Mouse (Mus musculus) erythroblast, embryonic 14.5 days (primary cell): ENCODE results near the gene Carmil2. TPM values are rescaled to one million over a fixed set of nuclear protein-coding genes. Genes with fewer than 3 reads are reported as not detected.

Experiments used
- H3K27me3 ChIP-seq: 2 replicates; pipeline ENCODE4 v1.6.1; 2012; ENCODE audit warnings: inconsistent platforms; ENCODE audit not compliant: control insufficient read depth
- H3K36me3 ChIP-seq: 2 replicates; pipeline ENCODE4 v1.6.1; 2012; ENCODE audit warnings: mild to moderate bottlenecking, inconsistent platforms; ENCODE audit not compliant: control insufficient read depth
- H3K4me1 ChIP-seq: 2 replicates; pipeline ENCODE4 v1.6.1; 2012; ENCODE audit warnings: inconsistent platforms; ENCODE audit not compliant: control insufficient read depth
- H3K4me3 ChIP-seq: replicated peaks from 2 replicates; pipeline ENCODE3; 2012; ENCODE audit warnings: moderate library complexity, mild to moderate bottlenecking, inconsistent platforms
- H3K9me3 ChIP-seq: 2 replicates; pipeline ENCODE4 v1.6.1; 2012; ENCODE audit warnings: low read length, inconsistent platforms, mixed read lengths; ENCODE audit not compliant: control insufficient read depth
- GATA1 ChIP-seq: IDR thresholded peaks from 2 replicates; pipeline ENCODE4 v1.6.1; 2012; ENCODE audit warnings: low read length, inconsistent platforms, mixed read lengths
- TAL1 ChIP-seq: IDR thresholded peaks from 3 replicates; pipeline ENCODE4 v1.6.1; 2012; ENCODE audit warnings: low read length, inconsistent platforms, mixed read lengths
- polyA plus RNA-seq: library from polyadenylated mRNA; stranded (reverse); fragments of >175 nt; gene quantifications from 2 replicates; pipeline ENCODE4 v1.2.3, GENCODE M21; 2012

The Carmil2 gene
- polyA plus RNA-seq, 1 experiment, result 4.2 TPM

DNA sequence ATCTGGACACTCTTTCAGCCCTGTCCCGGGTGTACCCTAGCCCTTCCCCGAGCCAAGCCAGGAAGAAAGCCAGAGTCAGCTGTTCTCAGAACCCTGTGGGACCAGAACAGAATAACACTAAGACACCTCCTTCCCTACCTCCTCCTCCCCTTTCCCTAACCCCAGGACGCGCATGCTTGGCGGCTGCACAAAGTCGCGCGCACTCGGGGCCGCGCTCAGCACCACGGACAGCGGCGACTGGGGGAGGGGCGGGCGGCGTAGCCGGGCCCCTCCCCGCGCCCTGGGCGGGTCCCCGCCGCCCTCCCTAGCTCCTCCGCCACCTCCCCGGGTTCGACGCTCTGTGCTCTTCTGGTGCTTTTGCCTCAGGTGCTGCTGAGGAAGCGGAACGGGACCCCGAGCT is 7.6 kb downstream of the Carmil2 start:
- H3K4me3 ChIP-seq, result peak overlapping the region; percentile 33
- no peaks in the 10 kb centered on the region for H3K9me3 ChIP-seq
- peaks cover 37% of the 10 kb centered on the region for H3K4me1 ChIP-seq
- peaks cover 40% of the 10 kb centered on the region for H3K36me3 ChIP-seq
- peaks cover 17% of the 10 kb centered on the region for H3K27me3 ChIP-seq
- TF ChIP-seq TAL1 (no peak), GATA1 (no peak)

DNA sequence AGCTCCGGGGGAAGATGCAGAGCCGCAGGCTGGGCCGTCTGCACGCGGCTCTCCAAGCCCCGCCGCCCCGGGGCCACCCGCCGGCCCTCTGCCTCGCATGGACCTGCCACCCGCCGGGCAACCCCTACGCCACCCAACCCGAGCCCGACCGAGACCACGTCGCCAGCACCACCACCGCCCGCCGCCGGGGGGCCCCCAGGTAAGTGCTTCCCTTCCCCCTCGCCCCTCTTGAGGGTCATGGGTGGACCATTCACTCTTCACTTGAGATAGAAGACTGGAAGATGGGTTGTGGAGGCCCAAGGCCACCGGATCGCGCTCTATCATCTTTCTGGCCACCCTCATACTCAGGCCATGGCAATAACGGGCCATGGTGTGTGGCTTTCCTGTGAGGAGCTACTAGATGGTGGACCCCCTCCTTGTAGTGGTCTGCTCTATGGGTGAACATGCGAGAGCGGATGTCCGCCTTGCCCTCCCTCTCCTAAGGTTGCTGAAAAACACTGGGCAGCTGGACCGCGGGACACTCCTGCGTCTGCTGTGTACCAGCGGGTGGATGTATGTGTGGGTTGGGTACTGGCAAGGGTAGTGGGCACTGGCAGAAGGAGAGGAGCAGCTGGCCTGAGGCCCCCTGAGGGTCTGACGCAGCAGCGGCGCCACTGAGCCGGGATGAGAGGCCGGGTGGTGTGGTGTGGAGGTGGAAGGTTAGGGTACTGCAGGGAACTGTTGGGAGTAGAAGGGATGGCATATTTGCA is 8.2 kb downstream of the Carmil2 start:
- peak overlapping the region; percentile 33 for H3K4me3 ChIP-seq
- peaks cover 43% of the 10 kb centered on the region for H3K36me3 ChIP-seq
- no peak for TF ChIP-seq GATA1
- no peak for TF ChIP-seq TAL1
- peaks cover 37% of the 10 kb centered on the region for H3K4me1 ChIP-seq
- no peaks in the 10 kb centered on the region for H3K9me3 ChIP-seq
- peaks cover 16% of the 10 kb centered on the region for H3K27me3 ChIP-seq

DNA sequence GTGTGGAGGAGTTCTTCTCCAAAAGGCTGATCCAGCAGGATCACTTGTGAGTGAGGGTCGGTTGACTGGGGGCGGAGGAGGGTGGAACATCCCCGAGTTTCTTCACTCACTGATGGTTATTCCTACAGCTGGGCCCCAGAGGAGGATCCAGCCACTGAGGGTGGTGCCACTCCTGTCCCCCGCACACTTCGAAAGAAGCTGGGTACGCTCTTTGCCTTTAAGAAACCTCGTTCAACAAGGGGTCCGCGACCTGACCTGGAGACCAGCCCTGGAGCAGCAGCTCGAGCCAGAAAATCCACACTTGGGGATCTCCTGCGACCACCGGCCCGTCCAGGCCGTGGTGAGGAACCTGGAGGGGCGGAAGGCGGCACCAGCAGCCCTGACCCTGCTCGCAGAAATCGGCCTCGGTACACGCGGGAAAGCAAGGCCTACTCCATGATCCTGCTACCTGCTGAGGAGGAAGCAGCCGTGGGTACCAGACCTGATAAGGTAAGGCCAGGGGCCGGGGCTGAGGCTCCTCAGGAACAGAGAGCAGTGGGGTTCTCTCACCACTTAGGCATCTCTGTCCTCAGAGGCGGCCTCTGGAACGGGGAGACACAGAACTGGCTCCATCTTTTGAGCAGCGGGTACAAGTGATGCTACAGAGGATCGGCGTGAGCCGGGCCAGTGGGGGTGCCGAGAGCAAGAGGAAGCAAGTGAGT is 9.2 kb downstream of the Carmil2 start:
- Histone ChIP-seq H3K4me1 (peaks cover 47% of the 10 kb centered on the region), H3K36me3 (peaks cover 50% of the 10 kb centered on the region), H3K4me3 (no peak overlapping the region), H3K27me3 (peaks cover 12% of the 10 kb centered on the region), H3K9me3 (no peaks in the 10 kb centered on the region)
- TF ChIP-seq GATA1 (no peak), TAL1 (no peak)

DNA sequence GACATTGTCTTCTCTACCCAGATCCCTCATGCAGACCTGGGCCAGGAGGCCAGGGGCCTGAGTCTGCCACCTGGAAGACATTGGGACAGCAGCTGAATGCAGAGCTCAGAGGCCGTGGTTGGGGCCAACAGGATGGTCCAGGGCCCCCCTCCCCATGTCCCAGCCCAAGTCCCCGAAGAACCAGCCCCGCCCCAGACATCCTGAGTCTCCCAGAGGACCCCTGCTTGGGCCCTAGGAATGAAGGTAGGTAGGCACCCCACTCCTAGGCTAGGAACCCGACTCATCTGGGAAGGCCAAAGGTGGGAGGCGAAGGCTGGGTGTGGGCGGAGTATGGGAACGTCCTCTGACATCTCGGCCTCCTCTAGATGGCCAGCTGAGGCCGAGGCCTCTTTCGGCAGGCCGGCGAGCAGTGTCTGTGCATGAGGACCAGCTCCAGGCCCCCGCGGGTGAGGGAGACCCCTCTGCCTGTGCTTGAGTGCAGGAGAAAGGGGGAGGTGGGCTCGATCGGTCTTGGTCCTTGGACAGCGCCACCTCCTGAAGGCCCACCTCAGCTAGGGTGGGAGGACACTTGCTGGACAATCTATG is 11.2 kb downstream of the Carmil2 start:
- peaks cover 50% of the 10 kb centered on the region for H3K36me3 ChIP-seq
- TF ChIP-seq TAL1 (no peak), GATA1 (no peak)
- no peak overlapping the region for H3K4me3 ChIP-seq
- H3K4me1 ChIP-seq, result peaks cover 63% of the 10 kb centered on the region
- H3K9me3 ChIP-seq, result no peaks in the 10 kb centered on the region
- H3K27me3 ChIP-seq, result peaks cover 12% of the 10 kb centered on the region

DNA sequence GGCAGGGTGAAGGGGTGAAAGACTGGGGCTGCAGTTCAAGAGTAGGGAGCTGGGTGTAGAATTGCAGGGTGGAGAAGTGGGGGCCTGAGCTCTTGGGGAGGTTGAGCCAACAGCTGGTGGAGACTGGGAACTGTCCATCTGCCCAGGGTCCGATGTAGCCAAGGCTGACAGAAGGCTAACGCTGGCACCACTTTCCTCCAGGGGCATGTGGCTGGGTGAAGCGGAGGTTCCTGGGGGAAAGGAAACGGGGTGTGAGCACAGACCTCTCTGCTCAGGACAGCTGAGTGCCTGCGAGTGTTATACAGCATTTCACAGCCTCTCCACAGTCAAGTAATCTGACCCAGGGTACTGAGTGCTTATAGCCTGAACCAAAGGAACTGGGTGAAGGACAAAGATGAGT is 12.7 kb downstream of the Carmil2 start:
- Histone ChIP-seq H3K27me3 (peaks cover 9% of the 10 kb centered on the region), H3K36me3 (peaks cover 64% of the 10 kb centered on the region), H3K4me1 (peaks cover 62% of the 10 kb centered on the region), H3K9me3 (no peaks in the 10 kb centered on the region), H3K4me3 (no peak overlapping the region)
- TF ChIP-seq GATA1 (no peak), TAL1 (no peak)

DNA sequence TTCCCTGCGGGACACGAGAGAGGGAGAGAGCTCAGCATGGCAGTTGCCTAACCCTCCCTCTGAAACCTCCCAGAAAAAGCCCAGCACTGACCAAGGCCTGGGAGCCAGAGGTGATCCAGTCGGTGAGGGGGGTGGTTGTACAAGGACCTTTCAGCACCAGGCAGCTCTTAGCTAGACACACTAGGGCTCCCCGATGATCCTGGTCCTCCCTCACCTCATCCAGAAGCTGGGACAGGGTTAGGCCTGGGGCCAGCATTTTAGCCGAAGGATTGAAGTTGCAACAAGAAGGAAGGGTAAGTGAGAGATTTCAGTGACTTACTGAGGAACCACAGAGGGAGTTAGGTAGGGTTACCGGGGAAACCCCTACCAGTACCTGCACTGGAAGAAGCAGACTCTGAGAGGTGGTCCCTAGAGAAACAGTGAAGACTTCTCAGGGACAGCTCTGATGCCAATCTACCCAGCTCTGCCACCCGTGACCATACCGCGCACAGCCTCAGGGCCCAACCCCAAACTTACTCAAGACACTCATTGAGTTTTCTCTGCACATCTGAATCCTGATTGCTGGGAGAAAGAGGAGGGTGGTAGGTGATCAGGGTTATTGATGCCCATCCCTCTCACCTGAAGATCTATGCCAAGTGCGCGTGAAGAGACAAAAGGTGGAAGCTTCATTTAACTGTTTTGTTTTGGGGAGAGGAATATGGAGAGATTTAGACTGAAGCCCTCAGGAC is 13.6 kb downstream of the Carmil2 start:
- H3K36me3 ChIP-seq, result peaks cover 70% of the 10 kb centered on the region
- H3K9me3 ChIP-seq, result no peaks in the 10 kb centered on the region
- TF ChIP-seq GATA1 (no peak), TAL1 (no peak)
- H3K27me3 ChIP-seq, result peaks cover 2% of the 10 kb centered on the region
- H3K4me3 ChIP-seq, result peak overlapping the region; percentile 77
- peaks cover 57% of the 10 kb centered on the region for H3K4me1 ChIP-seq

DNA sequence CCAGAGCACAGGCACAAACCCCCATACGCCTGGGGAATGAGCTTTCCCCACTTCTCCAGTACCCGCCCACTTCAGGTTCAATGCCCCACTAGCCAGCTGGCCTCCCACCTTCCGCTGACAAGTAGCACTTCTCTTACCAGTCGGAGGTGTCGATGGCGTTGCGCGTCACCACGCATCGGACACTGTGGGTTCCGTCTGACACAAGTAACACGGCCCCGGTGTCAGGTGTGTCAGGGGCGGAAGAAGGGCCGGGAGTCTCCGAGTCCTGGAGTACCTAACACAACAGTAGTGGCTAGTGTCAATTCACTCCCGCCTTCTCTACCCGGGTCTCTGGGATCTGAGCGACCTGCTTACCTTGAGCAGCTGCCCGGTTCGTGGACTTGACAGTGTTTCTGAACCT is 14.5 kb downstream of the Carmil2 start:
- TF ChIP-seq GATA1 (no peak), TAL1 (no peak)
- Histone ChIP-seq H3K27me3 (no peaks in the 10 kb centered on the region), H3K4me3 (peak overlapping the region; percentile 77), H3K4me1 (peaks cover 56% of the 10 kb centered on the region), H3K36me3 (peaks cover 62% of the 10 kb centered on the region), H3K9me3 (no peaks in the 10 kb centered on the region)

DNA sequence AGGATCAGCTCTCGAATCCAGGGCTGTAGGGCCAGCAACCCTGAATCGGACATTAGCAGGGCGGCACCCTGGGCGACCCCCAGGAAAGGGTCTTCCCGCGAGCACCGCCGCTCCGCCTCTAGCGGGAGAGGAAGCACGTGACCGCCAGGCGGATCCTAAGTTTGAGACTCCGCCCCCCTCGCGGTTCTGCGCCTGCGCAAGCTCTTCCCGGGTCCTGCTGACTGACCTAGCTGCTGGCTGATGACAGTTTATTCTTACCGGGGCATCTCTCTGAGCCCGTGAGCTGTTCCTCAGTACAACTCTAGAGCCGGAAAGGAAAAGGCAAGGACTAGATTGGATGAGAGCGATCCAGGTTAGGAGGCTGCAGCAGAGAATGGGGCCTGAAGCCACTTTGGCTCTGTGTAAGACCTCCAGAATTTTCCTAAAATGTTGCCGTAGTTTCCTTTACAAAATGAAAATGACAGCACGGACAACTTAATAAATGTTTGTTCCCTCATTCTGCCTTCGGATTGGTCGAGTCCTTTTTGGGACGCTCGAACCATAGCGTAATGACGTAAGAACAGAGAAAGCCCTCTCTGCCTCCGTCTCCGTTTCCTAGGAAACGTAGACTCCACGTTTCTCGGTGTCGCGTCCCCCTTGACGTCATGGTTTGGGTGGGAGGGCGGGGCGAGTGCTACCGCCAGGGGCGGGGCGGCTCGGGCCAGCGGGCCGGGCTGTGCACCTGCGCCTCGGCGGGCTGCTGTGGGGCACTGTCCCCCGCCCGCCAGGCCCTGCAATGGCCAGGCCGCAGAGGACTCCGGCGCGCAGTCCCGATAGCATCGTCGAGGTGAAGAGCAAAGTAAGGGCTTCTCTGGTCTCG is 15.1 kb downstream of the Carmil2 start, which contains the start of the genes Acd and Pard6a:
TSS of gene Acd (minus strand) at position 137 of the 859 bp plus-strand sequence.
TSS of gene Pard6a (plus strand) at position 183 of the 859 bp plus-strand sequence.
- H3K27me3 ChIP-seq, result no peaks in the 10 kb centered on the region
- H3K4me3 ChIP-seq, result peak within 1 kb of the TSS; percentile 77
- H3K4me1 ChIP-seq, result peaks cover 57% of the 10 kb centered on the region
- no peaks in the 10 kb centered on the region for H3K9me3 ChIP-seq
- peaks cover 58% of the 10 kb centered on the region for H3K36me3 ChIP-seq
- TF ChIP-seq GATA1 (no peak), TAL1 (no peak)
